Mouse (Mus musculus): ENCODE measurements at regions not wholly inside any gene's neighbourhood (a gene's known extent, or its start where the extent isn't known, plus 50 kb on each side); places are given as distances from the start of the nearest gene placed in this dataset.
A peak's percentile ranks its signal among the peaks of the same experiment; 100 is the strongest.

GRCm38 (mm10) chr1:57032407-57032806 lies 54.0 kb upstream of the Satb2 start:
- DNase-seq (ENCODE audit: extremely low spot score, low spot score): no peak

GRCm38 (mm10) chr1:57033244-57033643 lies 54.8 kb upstream of the Satb2 start:
- no peak for DNase-seq (ENCODE audit: extremely low spot score, low spot score)

GRCm38 (mm10) chr1:57034411-57034810 lies 56.0 kb upstream of the Satb2 start:
- no peak for DNase-seq (ENCODE audit: extremely low spot score, low spot score)

GRCm38 (mm10) chr1:57036382-57036781 lies 57.9 kb upstream of the Satb2 start:
- DNase-seq (ENCODE audit: extremely low spot score, low spot score): no peak

GRCm38 (mm10) chr1:57040201-57040600 lies 61.8 kb upstream of the Satb2 start:
- DNase-seq (ENCODE audit: extremely low spot score, low spot score): no peak

GRCm38 (mm10) chr1:57041578-57041977 lies 63.1 kb upstream of the Satb2 start:
- no peak for DNase-seq (ENCODE audit: extremely low spot score, low spot score)

GRCm38 (mm10) chr1:57053836-57054235 lies 75.4 kb upstream of the Satb2 start:
- DNase-seq (ENCODE audit: extremely low spot score, low spot score): no peak

- no peak for DNase-seq (ENCODE audit: extremely low spot score, low spot score)
These were observed 77.5 kb upstream of the Satb2 start for GRCm38 (mm10) chr1:57055976-57056375.

- DNase-seq (ENCODE audit: extremely low spot score, low spot score): no peak
These were observed 80.8 kb upstream of the Satb2 start for GRCm38 (mm10) chr1:57059216-57059615.

GRCm38 (mm10) chr1:57075221-57075620 lies 96.8 kb upstream of the Satb2 start:
- DNase-seq (ENCODE audit: extremely low spot score, low spot score): no peak

- no peak for DNase-seq (ENCODE audit: extremely low spot score, low spot score)
These were observed 98.2 kb upstream of the Satb2 start for GRCm38 (mm10) chr1:57076696-57077095.

GRCm38 (mm10) chr1:57080306-57080705 lies 101.9 kb upstream of the Satb2 start:
- no peak for DNase-seq (ENCODE audit: extremely low spot score, low spot score)

- DNase-seq (ENCODE audit: extremely low spot score, low spot score): no peak
These were observed 104.7 kb upstream of the Satb2 start for GRCm38 (mm10) chr1:57083134-57083533.

- DNase-seq (ENCODE audit: extremely low spot score, low spot score): no peak
These were observed 105.2 kb upstream of the Satb2 start for GRCm38 (mm10) chr1:57083540-57084083.

- DNase-seq (ENCODE audit: extremely low spot score, low spot score): no peak
These were observed 117.2 kb upstream of the Satb2 start for GRCm38 (mm10) chr1:57095361-57096247.

- no peak for DNase-seq (ENCODE audit: extremely low spot score, low spot score)
These were observed 117.8 kb upstream of the Satb2 start for GRCm38 (mm10) chr1:57096248-57096600.

GRCm38 (mm10) chr1:57096740-57097139 lies 118.3 kb upstream of the Satb2 start:
- peak; percentile 18 for DNase-seq (ENCODE audit: extremely low spot score, low spot score)

- no peak for DNase-seq (ENCODE audit: extremely low spot score, low spot score)
These were observed 122.2 kb upstream of the Satb2 start for GRCm38 (mm10) chr1:57100614-57101013.

- no peak for DNase-seq (ENCODE audit: extremely low spot score, low spot score)
These were observed 128.9 kb upstream of the Satb2 start for GRCm38 (mm10) chr1:57107308-57107707.

- DNase-seq (ENCODE audit: extremely low spot score, low spot score): no peak
These were observed 142.2 kb upstream of the Satb2 start for GRCm38 (mm10) chr1:57120678-57121077.

GRCm38 (mm10) chr1:57144181-57144580 lies 165.7 kb upstream of the Satb2 start:
- no peak for DNase-seq (ENCODE audit: extremely low spot score, low spot score)

- DNase-seq (ENCODE audit: extremely low spot score, low spot score): no peak
These were observed 177.4 kb upstream of the Satb2 start for GRCm38 (mm10) chr1:57155869-57156268.

GRCm38 (mm10) chr1:57164443-57164842 lies 186.0 kb upstream of the Satb2 start:
- no peak for DNase-seq (ENCODE audit: extremely low spot score, low spot score)
